Mouse (Mus musculus): ENCODE results near the gene Npb. TPM values are rescaled to one million over a fixed set of nuclear protein-coding genes. Genes with fewer than 3 reads are reported as not detected.

Gene Npb
- polyA plus RNA-seq, 1 experiment from 2014 or later, result 19.5 TPM

- H3K4me1 ChIP-seq (ENCODE audit: control insufficient read depth, insufficient read depth, low read length), result peaks cover 33% of the 10 kb centered on the region
- peaks cover 22% of the 10 kb centered on the region for H3K36me3 ChIP-seq (ENCODE audit: control insufficient read depth, insufficient read depth, low read length)
- H3K9me3 ChIP-seq (ENCODE audit: control insufficient read depth, low read length), result no peaks in the 10 kb centered on the region
- H3K27me3 ChIP-seq (ENCODE audit: control insufficient read depth, insufficient read depth, low read length), result no peaks in the 10 kb centered on the region
- peak overlapping the region; percentile 98 for H3K4me3 ChIP-seq (ENCODE audit: low read length)
- H3K27ac ChIP-seq (ENCODE audit: low read depth, low read length), result peak overlapping the region; percentile 88; the same call in 1 of the 2 replicates
- WGBS, result 45% methylated on average over 4 of the region's 4 CpGs
- no peak for ATAC-seq (ENCODE audit: low FRiP score, low TSS enrichment)
- H3K9ac ChIP-seq (ENCODE audit: low read depth, low read length), result peak overlapping the region; percentile 95
- peak overlapping the region; percentile 61 for H3K4me2 ChIP-seq (replicated peaks; ENCODE audit: low read depth, low read length)
Observed at GRCm38 (mm10) chr11:120631726-120632448, 23.6 kb downstream of the Npb start.

- 0% methylated on average over 86 of the region's 116 CpGs for WGBS
- peak overlapping the region; percentile 88 for H3K27ac ChIP-seq (ENCODE audit: low read depth, low read length)
- H3K27me3 ChIP-seq (ENCODE audit: control insufficient read depth, insufficient read depth, low read length), result no peaks in the 10 kb centered on the region
- peaks cover 33% of the 10 kb centered on the region for H3K4me1 ChIP-seq (ENCODE audit: control insufficient read depth, insufficient read depth, low read length)
- peak; percentile 77 for ATAC-seq (ENCODE audit: low FRiP score, low TSS enrichment)
- H3K4me2 ChIP-seq (replicated peaks; ENCODE audit: low read depth, low read length), result peak overlapping the region; percentile 61
- peak overlapping the region; percentile 95 for H3K9ac ChIP-seq (ENCODE audit: low read depth, low read length)
- H3K9me3 ChIP-seq (ENCODE audit: control insufficient read depth, low read length), result no peaks in the 10 kb centered on the region
- H3K4me3 ChIP-seq (ENCODE audit: low read length), result peak overlapping the region; percentile 98
- H3K36me3 ChIP-seq (ENCODE audit: control insufficient read depth, insufficient read depth, low read length), result peaks cover 13% of the 10 kb centered on the region
Observed at GRCm38 (mm10) chr11:120632559-120633519, 24.6 kb downstream of the Npb start.

DNA sequence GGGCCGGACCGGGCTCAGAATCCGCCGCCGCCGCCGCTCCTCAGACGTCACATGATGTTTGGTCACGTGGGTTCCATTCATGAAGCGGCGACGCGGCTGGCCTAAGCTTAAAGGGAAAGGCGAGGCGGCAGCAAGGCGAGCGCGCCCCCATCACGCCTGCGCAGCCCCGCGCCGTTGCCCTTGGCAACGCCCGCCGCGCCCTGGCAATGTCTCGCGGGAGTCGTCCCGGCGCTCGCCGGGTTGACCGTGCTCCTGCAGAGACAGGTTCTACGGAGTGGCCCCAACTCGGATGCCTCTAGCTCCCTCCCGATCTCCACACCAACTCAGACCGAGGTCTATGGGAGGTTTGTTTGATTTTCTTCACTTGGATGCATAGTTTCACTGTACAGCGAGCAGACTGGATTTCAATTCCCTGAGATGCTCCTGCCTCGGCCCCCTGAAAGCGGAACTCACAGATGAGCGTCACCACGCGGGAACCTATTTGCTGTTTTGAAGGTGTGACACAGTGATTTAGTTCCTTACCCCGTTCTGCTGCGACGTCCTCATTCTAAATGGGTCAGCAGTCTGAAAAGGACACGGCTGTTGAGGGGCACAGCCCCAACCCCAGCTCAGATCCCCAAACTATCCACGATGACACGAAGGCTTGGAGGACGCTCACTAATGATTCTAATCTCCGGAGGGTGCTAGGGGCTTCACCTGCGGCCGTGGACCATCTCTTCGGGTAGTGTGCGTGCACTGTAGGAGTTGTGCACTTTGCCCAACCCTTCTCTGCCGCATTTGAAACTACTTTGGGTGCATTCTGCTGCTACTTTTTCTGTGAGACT, 25.5 kb downstream of the Npb start, which contains the start of gene Mafg:
Gene Mafg, minus strand, starts transcription at position 81 of the 824 bp plus-strand sequence.
- Histone ChIP-seq H3K4me1 (ENCODE audit: control insufficient read depth, insufficient read depth, low read length) (peaks cover 33% of the 10 kb centered on the region), H3K4me2 (replicated peaks; ENCODE audit: low read depth, low read length) (peak within 1 kb of the TSS; percentile 61), H3K27me3 (ENCODE audit: control insufficient read depth, insufficient read depth, low read length) (no peaks in the 10 kb centered on the region), H3K4me3 (ENCODE audit: low read length) (peak within 1 kb of the TSS; percentile 98), H3K36me3 (ENCODE audit: control insufficient read depth, insufficient read depth, low read length) (peaks cover 9% of the 10 kb centered on the region), H3K9me3 (ENCODE audit: control insufficient read depth, low read length) (no peaks in the 10 kb centered on the region), H3K27ac (ENCODE audit: low read depth, low read length) (peak within 1 kb of the TSS; percentile 88), H3K9ac (ENCODE audit: low read depth, low read length) (peak within 1 kb of the TSS; percentile 95)
- peak; percentile 90 for ATAC-seq (ENCODE audit: low FRiP score, low TSS enrichment)
- 16% methylated on average over 43 of the region's 58 CpGs for WGBS

DNA sequence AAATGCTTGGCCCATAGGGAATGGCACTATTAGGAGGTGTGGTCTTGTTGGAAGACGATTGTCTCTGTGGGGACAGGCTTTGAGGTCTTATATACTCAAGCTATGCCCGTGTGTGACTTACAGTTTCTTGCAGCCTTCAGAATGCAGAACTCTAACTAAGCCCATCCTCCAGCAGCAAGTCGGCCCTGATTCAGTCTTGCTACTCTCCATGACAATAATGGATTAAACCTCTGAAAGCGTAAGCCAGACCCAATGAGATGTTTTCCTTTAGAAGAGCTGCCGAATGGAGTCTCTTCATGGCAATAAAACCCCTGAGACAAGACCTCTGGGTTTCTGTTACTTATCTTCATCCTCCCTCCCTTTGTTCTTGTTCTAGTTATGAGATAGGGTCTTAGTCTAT, 26.5 kb downstream of the Npb start:
- no peaks in the 10 kb centered on the region for H3K36me3 ChIP-seq (ENCODE audit: control insufficient read depth, insufficient read depth, low read length)
- 79% methylated on average over 5 of the region's 5 CpGs for WGBS
- ATAC-seq (ENCODE audit: low FRiP score, low TSS enrichment), result no peak
- H3K9ac ChIP-seq (ENCODE audit: low read depth, low read length), result no peak overlapping the region
- H3K4me1 ChIP-seq (ENCODE audit: control insufficient read depth, insufficient read depth, low read length), result peaks cover 30% of the 10 kb centered on the region
- H3K27me3 ChIP-seq (ENCODE audit: control insufficient read depth, insufficient read depth, low read length), result no peaks in the 10 kb centered on the region
- no peak overlapping the region for H3K27ac ChIP-seq (ENCODE audit: low read depth, low read length)
- no peaks in the 10 kb centered on the region for H3K9me3 ChIP-seq (ENCODE audit: control insufficient read depth, low read length)
- no peak overlapping the region for H3K4me2 ChIP-seq (replicated peaks; ENCODE audit: low read depth, low read length)
- H3K4me3 ChIP-seq (ENCODE audit: low read length), result no peak overlapping the region

DNA sequence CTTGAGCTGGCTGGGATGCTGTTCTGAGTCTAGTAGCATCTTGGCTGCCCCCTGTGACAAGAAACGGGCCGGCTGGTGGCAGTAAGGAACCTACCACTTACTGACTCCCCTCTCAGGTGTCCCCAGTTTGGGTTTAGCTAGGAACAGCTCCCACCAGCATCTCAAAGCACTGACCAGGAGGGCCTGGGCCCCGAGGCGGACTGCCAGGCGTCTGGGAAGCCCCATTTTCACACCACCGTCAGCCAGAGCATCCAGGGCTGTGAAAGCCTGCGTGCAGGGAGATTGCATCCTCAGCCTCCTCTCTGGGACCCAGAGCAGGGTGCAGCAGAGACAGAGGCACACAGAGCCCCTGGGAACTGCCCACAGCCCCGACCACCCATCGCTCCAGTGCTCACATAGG, 33.0 kb downstream of the Npb start:
- H3K4me3 ChIP-seq (ENCODE audit: low read length), result no peak overlapping the region
- WGBS, result 51% methylated on average over 9 of the region's 9 CpGs
- no peak overlapping the region for H3K9ac ChIP-seq (ENCODE audit: low read depth, low read length)

DNA sequence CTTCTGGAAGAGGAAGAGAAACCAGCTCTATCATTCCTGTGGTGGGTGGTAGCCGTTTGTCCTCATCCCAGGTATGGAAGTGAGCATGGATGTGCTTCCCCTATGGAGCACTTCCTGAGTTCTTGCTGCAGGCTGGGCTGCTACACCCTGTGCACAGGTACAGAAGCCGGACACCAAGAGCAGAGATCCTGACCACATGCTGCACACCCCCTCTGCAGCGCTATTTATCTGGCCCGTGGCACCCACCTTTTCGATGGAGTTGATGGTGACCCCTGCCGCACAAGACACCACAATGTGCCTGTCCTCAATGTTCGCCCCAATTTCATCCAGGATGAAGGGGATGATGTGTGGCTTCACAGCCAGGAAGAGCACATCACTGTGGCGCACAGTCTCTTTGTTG, 33.6 kb downstream of the Npb start:
- H3K9ac ChIP-seq (ENCODE audit: low read depth, low read length), result no peak overlapping the region
- no peak overlapping the region for H3K4me2 ChIP-seq (replicated peaks; ENCODE audit: low read depth, low read length)
- no peaks in the 10 kb centered on the region for H3K27me3 ChIP-seq (ENCODE audit: control insufficient read depth, insufficient read depth, low read length)
- no peak overlapping the region for H3K27ac ChIP-seq (ENCODE audit: low read depth, low read length)
- H3K9me3 ChIP-seq (ENCODE audit: control insufficient read depth, low read length), result no peaks in the 10 kb centered on the region
- 77% methylated on average over 8 of the region's 8 CpGs for WGBS
- peaks cover 4% of the 10 kb centered on the region; the same call in 1 of the 2 replicates for H3K4me1 ChIP-seq (ENCODE audit: control insufficient read depth, insufficient read depth, low read length)
- no peaks in the 10 kb centered on the region for H3K36me3 ChIP-seq (ENCODE audit: control insufficient read depth, insufficient read depth, low read length)
- no peak overlapping the region for H3K4me3 ChIP-seq (ENCODE audit: low read length)
- no peak for ATAC-seq (ENCODE audit: low FRiP score, low TSS enrichment)

More for the DNA sequence above, 33.0 kb downstream of the Npb start:
- Histone ChIP-seq H3K27me3 (ENCODE audit: control insufficient read depth, insufficient read depth, low read length) (no peaks in the 10 kb centered on the region), H3K4me1 (ENCODE audit: control insufficient read depth, insufficient read depth, low read length) (peaks cover 4% of the 10 kb centered on the region; the same call in 1 of the 2 replicates), H3K4me2 (replicated peaks; ENCODE audit: low read depth, low read length) (no peak overlapping the region), H3K9me3 (ENCODE audit: control insufficient read depth, low read length) (no peaks in the 10 kb centered on the region), H3K36me3 (ENCODE audit: control insufficient read depth, insufficient read depth, low read length) (no peaks in the 10 kb centered on the region), H3K27ac (ENCODE audit: low read depth, low read length) (no peak overlapping the region)
- ATAC-seq (ENCODE audit: low FRiP score, low TSS enrichment), result no peak

DNA sequence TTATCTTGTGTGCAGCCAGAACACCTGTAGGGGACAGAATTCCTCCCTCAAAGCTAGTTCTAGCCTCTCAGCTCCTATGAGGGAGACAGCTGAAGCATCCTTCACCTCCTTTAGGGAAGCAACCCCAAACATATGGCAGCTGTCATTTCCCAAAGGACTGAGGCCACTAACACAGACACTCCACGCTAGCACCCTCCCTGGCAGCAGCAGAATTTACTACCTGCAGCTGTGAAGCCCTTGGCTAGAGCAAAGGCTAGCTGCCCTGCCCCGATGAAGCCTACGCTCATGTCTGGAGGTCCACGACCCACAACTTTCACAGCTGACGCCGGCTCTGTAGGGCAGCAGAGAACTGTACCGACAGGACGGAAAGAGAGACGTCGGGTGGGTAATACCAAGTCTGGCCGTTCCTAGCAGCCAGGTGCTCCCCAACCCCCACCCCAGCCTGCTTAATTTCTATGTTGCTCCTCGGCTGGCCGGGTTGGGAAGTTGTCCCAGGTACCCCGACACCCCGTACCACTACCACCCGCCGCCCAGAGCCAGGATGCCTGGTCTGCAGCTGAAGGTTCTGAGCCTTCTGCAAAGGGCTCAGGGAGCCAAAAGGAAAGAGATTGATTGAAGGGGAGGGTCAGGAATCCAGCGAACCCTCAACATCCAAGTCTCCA, 34.8 kb downstream of the Npb start:
- no peak overlapping the region for H3K27ac ChIP-seq (ENCODE audit: low read depth, low read length)
- 1% methylated on average over 18 of the region's 18 CpGs for WGBS
- H3K36me3 ChIP-seq (ENCODE audit: control insufficient read depth, insufficient read depth, low read length), result no peaks in the 10 kb centered on the region
- no peaks in the 10 kb centered on the region for H3K9me3 ChIP-seq (ENCODE audit: control insufficient read depth, low read length)
- peak; percentile 56 for ATAC-seq (ENCODE audit: low FRiP score, low TSS enrichment)
- H3K9ac ChIP-seq (ENCODE audit: low read depth, low read length), result peak overlapping the region; percentile 68
- peak overlapping the region; percentile 55 for H3K4me3 ChIP-seq (ENCODE audit: low read length)
- H3K4me2 ChIP-seq (replicated peaks; ENCODE audit: low read depth, low read length), result peak overlapping the region; percentile 95
- H3K27me3 ChIP-seq (ENCODE audit: control insufficient read depth, insufficient read depth, low read length), result peaks cover 3% of the 10 kb centered on the region; the same call in 1 of the 2 replicates
- peaks cover 9% of the 10 kb centered on the region for H3K4me1 ChIP-seq (ENCODE audit: control insufficient read depth, insufficient read depth, low read length)

DNA sequence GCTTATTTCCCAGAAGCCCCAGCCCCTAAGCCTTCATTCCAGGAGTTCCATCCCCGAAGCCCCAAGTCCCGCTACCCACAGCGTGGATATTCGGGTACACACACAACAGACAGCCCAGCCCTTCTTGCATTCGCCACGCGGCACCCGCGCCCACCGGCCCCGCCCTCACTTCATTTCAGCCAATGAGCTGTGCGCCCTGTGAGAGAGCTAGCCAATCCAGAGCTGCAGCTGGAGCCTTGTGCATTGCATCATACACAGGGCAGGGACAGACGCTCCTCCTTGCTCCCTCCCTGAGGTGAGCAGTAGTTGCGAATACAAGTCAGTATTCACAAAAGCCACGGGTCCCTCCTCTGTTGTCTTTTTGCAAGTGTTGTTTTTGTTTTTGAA, 35.3 kb downstream of the Npb start, which contains the start of gene Pycr1:
Gene Pycr1, minus strand, starts transcription at position 169 of the 387 bp plus-strand sequence.
- Histone ChIP-seq H3K27me3 (ENCODE audit: control insufficient read depth, insufficient read depth, low read length) (peaks cover 4% of the 10 kb centered on the region; the same call in 1 of the 2 replicates), H3K4me3 (ENCODE audit: low read length) (peak within 1 kb of the TSS; percentile 55), H3K4me1 (ENCODE audit: control insufficient read depth, insufficient read depth, low read length) (peaks cover 9% of the 10 kb centered on the region), H3K9me3 (ENCODE audit: control insufficient read depth, low read length) (no peaks in the 10 kb centered on the region), H3K4me2 (replicated peaks; ENCODE audit: low read depth, low read length) (peak within 1 kb of the TSS; percentile 95), H3K36me3 (ENCODE audit: control insufficient read depth, insufficient read depth, low read length) (no peaks in the 10 kb centered on the region), H3K9ac (ENCODE audit: low read depth, low read length) (peak within 1 kb of the TSS; percentile 68), H3K27ac (ENCODE audit: low read depth, low read length) (no peak within 1 kb of the TSS)
- ATAC-seq (ENCODE audit: low FRiP score, low TSS enrichment), result peak; percentile 99
- under 1% methylated on average over 15 of the region's 15 CpGs for WGBS

Measured in kidney, embryonic 14.5 days (tissue).